Mouse (Mus musculus) ES-Bruce4 (cell line): ENCODE results near the gene Bola1.

Source experiments
- CTCF ChIP-seq: IDR thresholded peaks from one replicate; pipeline ENCODE4 v1.8.1; 2011; ENCODE audit warnings: low read depth, low read length
- EP300 ChIP-seq: IDR thresholded peaks from 2 replicates; pipeline ENCODE4 v1.6.1; 2011; ENCODE audit warnings: low read depth, low read length; ENCODE audit not compliant: insufficient read depth
- POLR2A ChIP-seq: IDR thresholded peaks from one replicate; pipeline ENCODE4 v1.8.1; 2011; ENCODE audit warnings: low read length; ENCODE audit not compliant: insufficient read depth

DNA sequence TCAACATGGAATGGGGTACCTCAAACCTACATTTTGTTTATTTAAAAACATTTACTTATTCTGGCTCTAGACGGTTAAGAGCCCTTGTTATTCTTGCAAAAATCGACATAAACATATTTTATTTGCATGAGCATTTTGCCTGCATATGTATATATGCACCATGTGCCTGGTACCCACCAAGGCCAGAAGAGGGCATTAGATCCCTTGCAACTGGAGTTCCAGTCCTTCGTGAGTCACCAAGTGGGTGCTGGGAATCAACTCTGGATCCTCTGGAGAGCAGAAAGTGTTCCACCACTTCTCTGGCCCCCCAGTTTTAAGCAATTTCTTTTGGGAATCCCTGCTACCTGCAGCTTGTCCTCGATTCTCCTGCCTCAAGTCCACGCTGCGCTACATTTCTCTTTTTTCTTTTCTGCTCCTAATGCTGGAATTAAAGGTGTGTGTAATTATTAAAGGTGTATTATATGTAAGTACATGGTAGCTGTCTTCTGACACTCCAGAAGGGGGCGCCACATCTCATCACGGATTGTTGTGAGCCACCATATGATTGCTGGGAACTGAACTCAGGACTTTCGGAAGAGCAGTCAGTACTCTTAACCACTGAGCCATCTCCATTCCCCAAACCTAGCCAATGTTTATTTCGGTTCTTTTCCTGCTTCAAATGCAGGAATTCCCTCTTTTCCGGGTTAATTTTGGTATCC lies 23.7 kb downstream of the Bola1 start:
- TF ChIP-seq POLR2A (no peak), CTCF (peak; percentile 21), EP300 (no peak)
